Mouse (Mus musculus): ENCODE results near the gene Trafd1. TPM values are rescaled to one million over a fixed set of nuclear protein-coding genes. Genes with fewer than 3 reads are reported as not detected.
A peak's percentile ranks its signal among the peaks of the same experiment; 100 is the strongest.
"Not testable (repeated sequence)": the region's sequence is repeated elsewhere in the genome, so short reads cannot be mapped to it uniquely, and the experiment has no call there.

Trafd1 gene
- total RNA-seq, 2 experiments from 2014 or later: 11.1 to 29.3 TPM

DNA sequence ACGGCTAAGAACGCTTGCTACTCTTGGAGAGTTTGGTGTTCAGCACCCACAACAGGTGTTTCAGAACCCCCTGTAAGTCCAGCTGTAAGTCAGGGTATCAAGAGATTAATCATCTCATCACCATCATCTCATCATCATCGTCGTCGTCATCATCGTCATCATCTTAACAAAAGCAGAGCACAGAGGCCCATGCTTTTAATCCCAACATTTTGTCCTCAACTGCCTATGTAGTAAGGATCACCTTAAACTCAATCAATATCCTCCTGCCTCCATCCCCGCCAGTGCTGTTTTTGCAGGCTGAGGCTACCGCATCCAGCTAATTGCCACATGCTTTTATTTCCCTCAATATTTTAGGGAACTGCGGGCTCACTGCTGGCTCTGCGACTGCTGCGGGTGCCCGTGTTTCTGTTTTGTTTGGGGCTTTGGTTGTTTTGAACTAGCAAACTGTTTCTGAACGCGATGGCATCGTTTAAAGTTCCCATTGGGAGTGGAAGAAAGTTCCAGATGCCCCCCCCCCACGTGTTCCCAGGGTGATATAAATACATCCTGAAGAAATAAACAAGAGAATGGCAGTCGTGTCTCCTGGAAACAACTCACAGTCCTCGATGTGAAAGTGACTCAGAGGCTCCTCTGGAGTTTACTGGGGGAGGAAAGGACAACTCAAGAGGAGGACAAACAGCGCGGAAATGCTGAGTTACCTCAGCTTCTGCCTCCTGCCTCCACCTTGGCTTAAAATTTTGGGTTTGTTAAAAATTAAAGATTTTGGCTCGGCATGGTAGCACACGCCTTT, 883 bp upstream of the Trafd1 start:
- ATAC-seq (replicated peaks; ENCODE audit: low FRiP score, poor library complexity, severe bottlenecking): no peak

- peak; percentile 77 for ATAC-seq (replicated peaks; ENCODE audit: low FRiP score, poor library complexity, severe bottlenecking)
Observed at GRCm38 (mm10) chr5:121384757-121385460, 523 bp downstream of the Trafd1 start.

DNA sequence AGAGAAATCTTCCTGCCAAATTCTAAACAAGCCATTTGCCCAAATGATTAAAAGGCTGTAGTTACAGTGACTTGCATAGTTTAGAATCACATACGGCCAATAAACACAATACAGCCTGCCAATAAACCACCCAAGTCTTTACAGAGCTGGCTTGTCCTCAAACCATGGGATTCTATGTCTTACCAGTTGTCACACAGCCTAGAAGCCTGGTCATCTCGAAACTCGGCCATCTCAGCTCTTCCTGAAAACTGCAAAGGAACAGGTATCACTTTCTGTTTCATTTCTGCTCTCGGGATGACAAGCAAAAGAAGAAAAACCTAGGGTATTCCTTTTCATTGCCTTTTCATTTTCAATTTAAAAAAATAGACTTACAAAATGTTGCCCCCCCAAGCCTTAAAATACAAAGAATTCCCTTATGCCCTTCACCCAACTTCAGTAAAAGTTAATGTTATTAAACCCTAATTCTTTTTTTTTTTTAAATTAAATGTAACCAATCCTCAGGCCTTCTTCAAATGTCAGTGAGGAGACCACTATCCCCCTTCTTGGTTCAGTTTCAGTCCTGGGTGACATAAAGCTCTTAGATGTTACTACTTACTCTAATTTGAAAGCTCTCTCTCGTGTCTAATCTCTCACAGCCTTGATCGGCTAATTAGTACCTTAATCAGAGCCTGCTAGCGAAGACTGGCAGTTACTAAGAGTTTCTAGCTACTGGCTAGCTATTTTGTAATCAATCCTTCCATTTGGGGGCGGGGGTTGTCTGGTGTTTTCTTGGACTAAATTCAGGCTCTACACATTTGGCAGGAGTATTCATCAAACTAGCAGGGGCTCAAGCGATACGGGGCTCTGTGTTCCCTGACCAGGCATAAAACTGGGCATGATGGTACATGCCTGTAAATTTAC, 1.3 kb downstream of the Trafd1 start:
- ATAC-seq (replicated peaks; ENCODE audit: low FRiP score, poor library complexity, severe bottlenecking): no peak

- ATAC-seq (replicated peaks; ENCODE audit: low FRiP score, poor library complexity, severe bottlenecking): no peak
Observed at GRCm38 (mm10) chr5:121380692-121381091, 4.7 kb downstream of the Trafd1 start.

DNA sequence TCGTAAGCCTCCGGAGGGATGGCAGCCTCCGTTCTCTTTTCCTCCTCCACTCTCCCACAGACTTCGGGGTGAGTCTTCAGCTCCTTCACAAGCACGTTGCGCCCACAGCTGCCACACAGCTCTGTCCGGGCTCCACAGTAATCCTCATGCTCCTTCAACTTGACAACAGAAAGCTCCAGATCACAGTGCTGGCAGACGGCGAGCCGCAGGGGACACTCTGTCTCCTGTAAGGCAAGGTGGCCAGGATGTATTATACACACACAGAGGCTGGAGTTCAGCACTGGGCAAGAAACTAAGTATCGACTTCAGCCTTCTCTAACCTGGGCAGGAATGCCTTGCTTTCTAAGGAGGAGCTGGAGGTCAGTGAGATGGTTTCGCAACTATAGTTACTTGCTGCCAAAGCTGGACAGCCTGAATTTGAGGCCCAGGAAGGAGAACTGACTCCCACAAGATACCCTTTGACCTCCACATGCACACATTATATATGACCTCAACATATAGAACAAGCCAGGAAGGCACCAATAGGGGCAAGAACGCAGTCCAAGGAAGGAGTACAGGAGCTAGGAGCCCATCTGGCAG, 6.7 kb downstream of the Trafd1 start:
- no peak for ATAC-seq (replicated peaks; ENCODE audit: low FRiP score, poor library complexity, severe bottlenecking)

DNA sequence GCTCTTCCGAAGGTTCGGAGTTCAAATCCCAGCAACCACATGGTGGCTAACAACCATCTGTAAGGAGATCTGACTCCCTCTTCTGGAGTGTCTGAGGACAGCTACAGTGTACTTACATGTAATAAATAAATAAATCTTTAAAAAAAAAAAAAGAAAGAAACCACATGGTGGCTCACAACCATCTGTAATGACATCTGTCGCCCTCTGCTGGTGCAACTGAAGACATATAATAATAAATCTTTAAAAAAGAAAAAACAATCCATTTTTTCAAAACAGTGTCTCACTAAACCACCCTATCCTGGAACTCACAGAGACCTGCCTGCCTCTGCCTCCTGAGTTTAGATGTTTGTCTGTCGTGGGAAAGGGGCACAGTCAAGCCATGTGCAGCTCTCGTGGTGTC, 8.5 kb downstream of the Trafd1 start:
- ATAC-seq (replicated peaks; ENCODE audit: low FRiP score, poor library complexity, severe bottlenecking): not testable (repeated sequence)

DNA sequence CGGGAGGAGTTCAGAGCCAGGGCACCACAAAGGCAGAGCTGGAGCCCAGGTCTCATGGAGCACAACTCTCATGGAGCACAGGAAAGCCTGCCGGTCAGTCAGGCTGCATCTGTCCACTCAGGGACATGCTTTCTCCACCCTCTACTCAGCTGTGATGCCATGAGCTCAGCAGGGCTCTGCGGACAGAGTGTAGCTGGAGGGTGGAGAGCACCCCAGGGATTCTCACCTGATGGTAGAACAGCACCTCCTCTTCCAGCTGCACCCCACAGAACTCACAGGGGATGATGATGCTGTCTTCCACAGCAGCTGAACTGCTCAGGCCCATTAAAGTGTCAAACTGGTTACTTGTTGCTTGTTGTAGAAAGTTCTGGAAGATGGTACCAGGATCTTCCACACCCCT, 10.6 kb downstream of the Trafd1 start:
- ATAC-seq (replicated peaks; ENCODE audit: low FRiP score, poor library complexity, severe bottlenecking): no peak

- ATAC-seq (replicated peaks; ENCODE audit: low FRiP score, poor library complexity, severe bottlenecking): no peak
Observed at GRCm38 (mm10) chr5:121371712-121372111, 13.7 kb downstream of the Trafd1 start.

DNA sequence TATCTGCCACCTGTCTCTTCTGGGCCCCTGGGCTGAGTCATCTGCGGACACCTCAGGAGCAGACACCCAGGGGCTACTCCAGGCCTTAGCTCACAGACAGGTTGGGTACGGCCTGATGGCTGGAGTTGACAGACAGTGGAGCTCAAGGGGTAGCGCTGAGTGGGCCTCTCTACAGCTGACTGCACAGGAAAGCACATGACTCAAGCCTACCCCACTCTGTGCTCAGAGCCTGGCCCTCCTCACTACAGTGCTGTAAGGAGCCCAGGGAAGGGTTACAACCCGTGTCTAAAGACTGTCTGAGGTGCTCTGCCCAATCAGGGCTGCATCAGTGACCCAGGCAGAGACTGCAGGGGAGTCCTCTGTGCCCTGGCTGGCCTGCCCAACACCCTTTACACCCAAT, 18.2 kb downstream of the Trafd1 start:
- no peak for ATAC-seq (replicated peaks; ENCODE audit: low FRiP score, poor library complexity, severe bottlenecking)

GRCm38 (mm10) chr5:121366449-121367225, 18.8 kb downstream of the Trafd1 start:
- no peak for ATAC-seq (replicated peaks; ENCODE audit: low FRiP score, poor library complexity, severe bottlenecking)

GRCm38 (mm10) chr5:121363441-121363840, 22.0 kb downstream of the Trafd1 start:
- ATAC-seq (replicated peaks; ENCODE audit: low FRiP score, poor library complexity, severe bottlenecking): no peak

DNA sequence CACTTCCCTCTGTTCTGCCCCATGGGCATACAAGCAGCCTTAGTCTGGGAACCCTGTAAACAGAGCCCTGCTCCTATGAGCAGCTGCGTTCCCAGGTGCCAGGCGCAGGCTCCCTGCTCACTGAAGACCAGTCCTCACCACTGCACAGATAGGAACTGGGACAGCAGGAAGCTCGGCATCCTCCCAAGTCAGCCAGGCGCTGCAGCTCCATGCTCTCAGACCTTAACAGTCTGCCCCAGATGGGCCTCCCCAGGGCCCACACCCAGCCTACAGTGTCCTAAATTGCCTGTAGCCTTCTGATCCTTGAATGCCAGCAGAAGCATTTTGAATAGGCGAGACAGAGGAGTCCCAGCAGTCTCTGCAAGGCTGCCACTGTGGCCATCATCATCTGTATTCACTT, 23.7 kb downstream of the Trafd1 start:
- no peak for ATAC-seq (replicated peaks; ENCODE audit: low FRiP score, poor library complexity, severe bottlenecking)

GRCm38 (mm10) chr5:121359229-121359628, 26.2 kb downstream of the Trafd1 start:
- no peak for ATAC-seq (replicated peaks; ENCODE audit: low FRiP score, poor library complexity, severe bottlenecking)

DNA sequence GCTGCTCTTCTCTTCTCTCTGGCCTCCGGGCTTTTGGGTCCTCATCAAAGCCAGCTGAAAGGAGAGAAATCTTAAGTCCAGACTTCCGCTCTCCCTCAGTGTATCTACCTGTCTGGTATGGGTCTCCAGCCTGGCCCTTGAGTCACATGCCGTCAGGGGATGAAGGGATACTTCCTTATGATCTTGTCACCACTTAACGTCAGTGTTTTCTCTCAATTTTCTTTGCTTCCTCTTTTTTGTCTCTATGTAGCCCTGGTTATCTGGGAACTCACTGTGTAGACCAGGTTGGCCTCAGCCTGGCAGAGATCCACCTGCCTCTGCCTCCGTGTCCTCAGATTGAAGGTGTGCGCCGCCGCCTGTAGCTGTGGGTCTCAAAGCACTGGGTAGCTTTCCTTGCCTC, 41.4 kb downstream of the Trafd1 start:
- ATAC-seq (replicated peaks; ENCODE audit: low FRiP score, poor library complexity, severe bottlenecking): no peak

GRCm38 (mm10) chr5:121342490-121342889, 42.9 kb downstream of the Trafd1 start:
- no peak for ATAC-seq (replicated peaks; ENCODE audit: low FRiP score, poor library complexity, severe bottlenecking)

DNA sequence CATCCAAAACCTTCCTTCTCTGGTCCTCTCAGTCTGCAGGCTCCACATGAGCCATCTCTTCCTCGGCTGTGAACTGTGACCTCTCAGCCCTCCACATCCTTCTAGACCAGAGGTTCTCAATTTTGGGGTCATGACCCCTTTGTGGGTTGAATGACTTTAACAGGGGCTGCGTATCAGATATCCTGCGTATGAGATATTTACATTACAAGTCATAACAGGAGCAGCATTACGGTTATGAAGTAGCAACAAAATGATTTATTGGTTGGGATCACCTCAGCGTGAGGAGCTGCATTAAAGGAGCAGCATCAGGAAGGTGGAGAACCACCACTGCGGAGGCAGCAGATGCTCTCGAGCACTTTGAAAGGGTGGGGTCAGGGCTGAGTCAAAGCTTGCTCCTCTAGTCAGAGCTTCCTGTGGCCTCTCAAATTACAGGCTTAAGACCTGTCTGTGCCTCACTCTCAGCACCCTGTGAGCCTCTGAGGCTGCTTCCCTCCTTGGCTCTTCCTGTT, 44.4 kb downstream of the Trafd1 start:
- ATAC-seq (replicated peaks; ENCODE audit: low FRiP score, poor library complexity, severe bottlenecking): no peak

DNA sequence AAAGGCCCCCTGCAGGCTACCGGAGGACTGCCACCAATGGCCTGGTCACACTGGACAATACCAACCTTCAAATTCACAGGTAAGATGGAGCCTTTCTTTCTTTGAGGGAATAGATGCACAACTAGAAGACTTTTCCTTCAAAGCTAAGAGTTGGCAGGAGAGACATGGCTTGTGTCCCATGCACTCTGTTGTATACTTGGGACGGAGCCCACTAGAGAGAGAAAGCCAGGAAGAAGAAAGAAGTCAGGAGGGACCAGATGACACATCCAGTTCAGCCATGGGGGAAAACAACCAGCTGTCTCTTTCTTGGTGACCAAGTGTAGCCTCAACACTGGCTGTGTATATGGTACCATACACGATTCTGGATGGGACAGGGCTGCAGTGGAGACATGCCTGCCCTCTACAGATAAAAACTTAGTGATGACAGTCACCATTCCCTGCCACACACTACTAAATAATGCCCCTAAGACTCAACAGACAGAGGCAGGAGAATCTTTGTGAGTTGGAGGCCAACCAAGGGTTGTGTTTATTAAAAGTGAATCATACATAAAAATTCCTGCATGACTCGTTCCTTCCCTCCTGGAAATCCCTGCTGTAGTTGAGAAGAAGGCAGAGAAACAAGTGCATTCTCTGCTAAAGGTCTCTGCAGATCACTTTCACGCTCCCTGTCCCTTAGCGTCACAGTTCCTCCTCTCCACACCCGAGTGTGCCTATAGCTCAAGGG, 45.8 kb downstream of the Trafd1 start:
- no peak for ATAC-seq (replicated peaks; ENCODE audit: low FRiP score, poor library complexity, severe bottlenecking)

DNA sequence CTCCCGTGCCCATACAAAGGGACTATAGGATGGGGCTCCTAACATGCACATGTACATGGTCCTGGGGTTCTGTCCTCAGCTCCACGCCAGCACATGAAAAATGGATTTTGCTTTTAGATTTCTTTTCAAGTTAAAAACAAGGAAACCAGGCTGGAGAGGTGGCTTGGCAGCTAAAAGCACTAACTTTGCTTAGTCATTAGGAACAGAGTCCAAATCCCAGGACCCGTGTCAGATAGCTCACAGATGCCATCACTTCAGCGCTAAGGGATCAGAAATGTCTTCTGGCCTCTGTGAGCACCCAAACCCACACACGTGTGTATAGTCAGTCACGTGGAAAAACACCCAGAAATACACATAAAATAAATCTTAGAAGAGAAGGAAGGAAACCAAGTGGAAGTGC, 48.7 kb downstream of the Trafd1 start:
- no peak for ATAC-seq (replicated peaks; ENCODE audit: low FRiP score, poor library complexity, severe bottlenecking)
